Mouse (Mus musculus): ENCODE measurements around the gene Cacnb4.

GRCm38 (mm10) chr2:52643657-52644056, 33.0 kb downstream of the Cacnb4 start:
- TF ChIP-seq POLR2A (IDR thresholded peaks at IDR 0.05; ENCODE audit: insufficient read depth, low read depth, low read length) (no peak), CTCF (IDR thresholded peaks at IDR 0.05) (no peak)

Measured in heart, adult 2 months (tissue).